13 mouse cellular contexts compared by ENCODE assay signal in the genomic region with DNA sequence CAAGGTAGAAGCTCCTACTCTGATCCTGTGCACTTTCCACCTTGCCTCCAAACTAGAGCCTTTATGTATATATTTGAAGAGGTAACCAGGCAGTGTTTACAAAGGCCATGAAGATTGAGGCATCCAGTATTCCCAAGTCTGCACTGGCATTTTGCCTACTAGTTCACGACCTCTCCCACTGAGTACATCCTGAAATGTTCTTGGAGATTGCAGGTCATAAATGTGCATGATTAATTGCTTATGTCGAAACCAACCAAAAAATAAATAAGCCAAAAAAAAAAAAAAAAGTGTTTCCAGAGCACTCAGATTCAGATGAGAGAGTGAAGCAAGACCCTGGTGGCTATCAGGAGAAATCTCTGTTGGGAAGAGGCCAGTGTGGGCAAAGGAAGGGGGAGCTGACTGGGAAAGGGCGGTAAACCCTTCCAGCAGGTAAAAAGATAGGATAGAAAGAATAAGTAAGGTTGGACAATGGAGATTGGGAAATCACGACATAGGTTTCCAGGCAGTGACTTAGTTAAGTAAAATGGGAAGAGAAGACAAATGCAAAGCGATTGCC.
A peak's percentile ranks its signal among the peaks of the same experiment; 100 is the strongest.
DNase-seq lines count a peak whose midpoint lies in the region.
"Had no signal": no experiment of that assay in that cellular context is flagged by ENCODE, and none has a peak within 500 bp of the region (broad histone marks: within the 10 kb centered on the region; RNA-seq: fewer than 3 reads in every experiment).

No protein-coding gene starts in this region.

- peak; percentile 60 for DNase-seq in adrenal gland, adult 2 months
- DNase-seq in adrenal gland, postnatal 4 days (ENCODE audit: low spot score in 2 of 2): no peak
- DNase-seq in lung, adult 18-20 months: peak; percentile 37 to 59
- no peak for DNase-seq in lung, postnatal 25 days (ENCODE audit: low spot score)
- peak; percentile 39 for DNase-seq in adrenal gland, postnatal 25 days
- DNase-seq in kidney, postnatal 36 days: peak; percentile 55 to 61
- no peak for DNase-seq in ovary, postnatal 10 days (ENCODE audit: low spot score)
- no peak for DNase-seq in right cerebral cortex, postnatal 25 days
- DNase-seq: cerebellum, adult 18-20 months; gastrocnemius, postnatal 14 days; heart, postnatal 4 days; left cerebral cortex, postnatal 4 days; thymus, postnatal 4 days had no signal

Comparison
In these comparisons a context has a peak if more than half of its experiments do, and no peak if none do; other contexts are left out.
1. DNase-seq: peak in adrenal gland, adult 2 months (single experiment), lung, adult 18-20 months (2 of 2), adrenal gland, postnatal 25 days (single experiment) and kidney, postnatal 36 days (2 of 2); none in adrenal gland, postnatal 4 days (0 of 2), lung, postnatal 25 days (single experiment), ovary, postnatal 10 days (single experiment) and right cerebral cortex, postnatal 25 days (single experiment).